Mouse (Mus musculus) MEL (cell line): ENCODE data around the gene Dip2a.

Experiments
- CTCF ChIP-seq, 3 experiments: IDR thresholded peaks in 2 of 3; conservative IDR thresholded peaks in 1 of 3; 2 replicates each; pipeline ENCODE4 v1.5.1; 2011 to 2012; ENCODE audit warnings: low read length in 3 of 3, low read depth in 2 of 3, mild to moderate bottlenecking in 2 of 3, improper control_type of control experiment in 1 of 3, inconsistent platforms in 1 of 3, mixed read lengths in 1 of 3, moderate library complexity in 1 of 3; ENCODE audit not compliant: control insufficient read depth in 1 of 3, insufficient read depth in 1 of 3, poor library complexity in 1 of 3, severe bottlenecking in 1 of 3
- HCFC1 ChIP-seq: IDR thresholded peaks from 2 replicates; pipeline ENCODE4 v1.6.1; 2012; ENCODE audit warnings: low read depth, mild to moderate bottlenecking, inconsistent platforms, low read length, improper control_type of control experiment, moderate library complexity
- JUND ChIP-seq: IDR thresholded peaks from 2 replicates; pipeline ENCODE4 v1.6.1; 2011; ENCODE audit warnings: low read depth, mild to moderate bottlenecking, improper control_type of control experiment, low read length
- MAFK ChIP-seq: IDR thresholded peaks from 2 replicates; pipeline ENCODE4 v1.6.1; 2011; ENCODE audit warnings: low read depth, mild to moderate bottlenecking, low read length, improper control_type of control experiment, borderline replicate concordance
- POLR2A ChIP-seq, 2 experiments: IDR thresholded peaks; 2 replicates each; pipeline ENCODE4 v1.6.1; 2011 to 2012; ENCODE audit warnings: low read length in 2 of 2, mild to moderate bottlenecking in 2 of 2, control low read depth in 1 of 2, improper control_type of control experiment in 1 of 2, low read depth in 1 of 2, moderate library complexity in 1 of 2; ENCODE audit not compliant: control insufficient read depth in 1 of 2, insufficient read depth in 1 of 2, poor library complexity in 1 of 2

DNA sequence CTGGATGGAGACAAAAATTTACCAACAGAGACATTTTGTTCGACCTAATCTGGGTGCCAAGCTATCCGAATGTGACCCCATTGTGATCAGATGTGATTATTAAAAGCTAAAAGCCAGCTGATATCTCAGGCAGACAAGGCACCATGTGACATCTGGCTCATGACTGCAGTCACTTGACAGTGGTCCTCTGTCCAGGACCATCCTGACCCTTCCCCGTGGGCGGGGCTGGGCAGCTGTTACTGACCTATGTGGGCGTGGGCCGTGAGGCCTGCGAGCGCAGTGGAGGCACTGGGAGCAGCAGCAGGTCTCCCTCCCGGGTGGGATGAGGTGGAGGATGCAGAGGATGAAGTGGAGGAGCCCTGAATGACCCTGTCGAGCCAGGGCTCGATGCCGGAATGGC is 27.5 kb downstream of the Dip2a start:
- TF ChIP-seq MAFK: no peak
- no peak for TF ChIP-seq HCFC1
- TF ChIP-seq POLR2A (IDR thresholded peaks at IDR 0.05; ENCODE audit: control insufficient read depth in 1 of 2, insufficient read depth in 1 of 2, low read depth in 1 of 2, low read length in 2 of 2, poor library complexity in 1 of 2): no peak
- no peak for TF ChIP-seq CTCF (IDR thresholded peaks at IDR 0.05 in 2 of 3, conservative IDR thresholded peaks at IDR 0.05 in 1 of 3; ENCODE audit: control insufficient read depth in 1 of 3, insufficient read depth in 1 of 3, low read depth in 2 of 3, low read length in 3 of 3, poor library complexity in 1 of 3, severe bottlenecking in 1 of 3)
- TF ChIP-seq JUND: no peak
